Mouse (Mus musculus) small intestine, adult 2 months (tissue): Measurements from ENCODE around the gene Tjp1.

Experiments
- CTCF ChIP-seq: fragments of 200-500 bp; IDR thresholded peaks from 2 replicates; pipeline ENCODE4 v1.5.1; 2012; ENCODE audit warnings: low read depth, mild to moderate bottlenecking, control low read depth, inconsistent platforms, low read length, moderate library complexity, mixed read lengths; ENCODE audit not compliant: insufficient replicate concordance, insufficient read length; ENCODE audit errors: extremely low read depth
- POLR2A ChIP-seq: fragments of 200-500 bp; IDR thresholded peaks from 2 replicates; pipeline ENCODE4 v1.6.1; 2012; ENCODE audit warnings: low read depth, mild to moderate bottlenecking, control low read depth, inconsistent platforms, low read length, moderate library complexity

- TF ChIP-seq CTCF (no peak), POLR2A (no peak)
These were observed 71.5 kb downstream of the Tjp1 start for GRCm38 (mm10) chr7:65456031-65456430.
